Mouse (Mus musculus) gastrocnemius, adult 8-10 months (tissue): ENCODE measurements at regions not wholly inside any gene's neighbourhood (a gene's known extent, or its start where the extent isn't known, plus 50 kb on each side); places are given as distances from the start of the nearest gene placed in this dataset.

Source experiments
- DNase-seq, 2 experiments: peaks; one replicate each; pipeline ENCODE4 v3.0.0; 2022; ENCODE audit warnings: low spot score in 2 of 2

GRCm38 (mm10) chr13:72938156-72938874, 309.7 kb downstream of the Irx2 start:
- no peak for DNase-seq

GRCm38 (mm10) chr13:72947374-72948165, 312.7 kb upstream of the Irx4 start:
- no peak for DNase-seq

GRCm38 (mm10) chr13:72958616-72959518, 301.4 kb upstream of the Irx4 start:
- DNase-seq = no peak

- DNase-seq = no peak
These were observed 299.0 kb upstream of the Irx4 start for GRCm38 (mm10) chr13:72961291-72961690.

GRCm38 (mm10) chr13:72972165-72972564, 288.1 kb upstream of the Irx4 start:
- DNase-seq = no peak

GRCm38 (mm10) chr13:72972894-72973293, 287.4 kb upstream of the Irx4 start:
- DNase-seq = no peak

GRCm38 (mm10) chr13:72977213-72977612, 283.1 kb upstream of the Irx4 start:
- DNase-seq = no peak

- DNase-seq = no peak
These were observed 282.3 kb upstream of the Irx4 start for GRCm38 (mm10) chr13:72977971-72978370.

GRCm38 (mm10) chr13:72978966-72979365, 281.3 kb upstream of the Irx4 start:
- DNase-seq = no peak

- no peak for DNase-seq
These were observed 267.5 kb upstream of the Irx4 start for GRCm38 (mm10) chr13:72992589-72993409.

- DNase-seq = no peak
These were observed 266.8 kb upstream of the Irx4 start for GRCm38 (mm10) chr13:72993410-72993858.

GRCm38 (mm10) chr13:72994538-72994937, 265.7 kb upstream of the Irx4 start:
- no peak for DNase-seq

GRCm38 (mm10) chr13:73008856-73009546, 251.3 kb upstream of the Irx4 start:
- no peak for DNase-seq

- DNase-seq = no peak
These were observed 250.5 kb upstream of the Irx4 start for GRCm38 (mm10) chr13:73009547-73010475.

GRCm38 (mm10) chr13:73019181-73019580, 241.1 kb upstream of the Irx4 start:
- no peak for DNase-seq

- no peak for DNase-seq
These were observed 229.1 kb upstream of the Irx4 start for GRCm38 (mm10) chr13:73031217-73031616.

GRCm38 (mm10) chr13:73033055-73033454, 227.2 kb upstream of the Irx4 start:
- no peak for DNase-seq

- DNase-seq = no peak
These were observed 226.0 kb upstream of the Irx4 start for GRCm38 (mm10) chr13:73034065-73034831.
